Mouse (Mus musculus) cerebellum, adult 8-10 months (tissue): Measurements from ENCODE around the gene Mov10l1.

Experiments used
- DNase-seq: peaks from one replicate; pipeline ENCODE4 v3.0.0; 2022

The Mov10l1 gene

GRCm38 (mm10) chr15:88982534-88983079 is at the start of gene Mov10l1:
Gene Mov10l1, plus strand, starts transcription at chr15:88982909.
- DNase-seq: no peak

- no peak for DNase-seq
Observed at GRCm38 (mm10) chr15:88934141-88934540, 48.6 kb upstream of the Mov10l1 start.

GRCm38 (mm10) chr15:88936619-88937290 is 46.0 kb upstream of the Mov10l1 start:
- DNase-seq: no peak

- no peak for DNase-seq
Observed at GRCm38 (mm10) chr15:88937291-88937650, 45.4 kb upstream of the Mov10l1 start.

- DNase-seq: no peak
Observed at GRCm38 (mm10) chr15:88942783-88943182, 39.9 kb upstream of the Mov10l1 start.

- DNase-seq: no peak
Observed at GRCm38 (mm10) chr15:88943896-88944551, 38.7 kb upstream of the Mov10l1 start.

GRCm38 (mm10) chr15:88946851-88947250 is 35.9 kb upstream of the Mov10l1 start:
- DNase-seq: no peak

GRCm38 (mm10) chr15:88951246-88951645 is 31.5 kb upstream of the Mov10l1 start:
- no peak for DNase-seq

GRCm38 (mm10) chr15:88954368-88955072 is 28.2 kb upstream of the Mov10l1 start, which contains the start of gene Ttll8:
Gene Ttll8, minus strand, starts transcription at chr15:88954418.
- DNase-seq: no peak

GRCm38 (mm10) chr15:88955342-88955741 is 27.4 kb upstream of the Mov10l1 start:
- DNase-seq: no peak

- no peak for DNase-seq
Observed at GRCm38 (mm10) chr15:88957522-88957921, 25.2 kb upstream of the Mov10l1 start.

GRCm38 (mm10) chr15:88964070-88964578 is 18.6 kb upstream of the Mov10l1 start:
- DNase-seq: no peak

- no peak for DNase-seq
Observed at GRCm38 (mm10) chr15:88972300-88972699, 10.4 kb upstream of the Mov10l1 start.

- DNase-seq: peak; percentile 7
Observed at GRCm38 (mm10) chr15:88978281-88979137, 4.2 kb upstream of the Mov10l1 start, which contains the start of gene Mlc1. Gene Mlc1, minus strand, starts transcription at chr15:88979007.

GRCm38 (mm10) chr15:88979138-88979446 is 3.6 kb upstream of the Mov10l1 start:
- DNase-seq: no peak

GRCm38 (mm10) chr15:88989236-88989635 is 6.5 kb downstream of the Mov10l1 start:
- no peak for DNase-seq

- no peak for DNase-seq
Observed at GRCm38 (mm10) chr15:88998636-88999035, 15.9 kb downstream of the Mov10l1 start.

- peak; percentile 5 for DNase-seq
Observed at GRCm38 (mm10) chr15:88999124-88999523, 16.4 kb downstream of the Mov10l1 start.

GRCm38 (mm10) chr15:89000367-89000766 is 17.7 kb downstream of the Mov10l1 start:
- DNase-seq: no peak

- DNase-seq: no peak
Observed at GRCm38 (mm10) chr15:89001245-89001644, 18.5 kb downstream of the Mov10l1 start.

- DNase-seq: no peak
Observed at GRCm38 (mm10) chr15:89007002-89007401, 24.3 kb downstream of the Mov10l1 start.

- DNase-seq: no peak
Observed at GRCm38 (mm10) chr15:89007781-89008180, 25.1 kb downstream of the Mov10l1 start.

GRCm38 (mm10) chr15:89016722-89017121 is 34.0 kb downstream of the Mov10l1 start:
- no peak for DNase-seq
